Mouse (Mus musculus) left cerebral cortex, adult 9 months (tissue): ENCODE data around the gene Ndufb5.
A peak's percentile ranks its signal among the peaks of the same experiment; 100 is the strongest.
"Not testable (repeated sequence)": the region's sequence is repeated elsewhere in the genome, so short reads cannot be mapped to it uniquely, and the experiment has no call there.

ENCODE experiments used
- DNase-seq, 2 experiments: peaks; one replicate each; pipeline ENCODE4 v3.0.0; 2022; ENCODE audit warnings: low spot score in 2 of 2

Ndufb5 gene

GRCm38 (mm10) chr3:32727861-32728260, 8.9 kb upstream of the Ndufb5 start:
- no peak for DNase-seq

- no peak for DNase-seq
These were observed 424 bp downstream of the Ndufb5 start, which contains the start of gene Mrpl47 for GRCm38 (mm10) chr3:32737172-32737655. Gene Mrpl47, minus strand, starts transcription at chr3:32737605.

GRCm38 (mm10) chr3:32738549-32738948, 1.8 kb downstream of the Ndufb5 start:
- no peak for DNase-seq

- DNase-seq: no peak
These were observed 5.5 kb downstream of the Ndufb5 start for GRCm38 (mm10) chr3:32742276-32742780.

- DNase-seq: no peak
These were observed 8.2 kb downstream of the Ndufb5 start for GRCm38 (mm10) chr3:32745001-32745400.

GRCm38 (mm10) chr3:32745426-32745825, 8.6 kb downstream of the Ndufb5 start:
- not testable (repeated sequence) for DNase-seq

GRCm38 (mm10) chr3:32748384-32748783, 11.6 kb downstream of the Ndufb5 start:
- peak in 1 of 2 experiments; percentile 11 for DNase-seq

- no peak for DNase-seq
These were observed 13.2 kb downstream of the Ndufb5 start for GRCm38 (mm10) chr3:32749820-32750579.

- no peak for DNase-seq
These were observed 17.7 kb downstream of the Ndufb5 start for GRCm38 (mm10) chr3:32754384-32754915.

GRCm38 (mm10) chr3:32759212-32759611, 22.4 kb downstream of the Ndufb5 start:
- DNase-seq: no peak

GRCm38 (mm10) chr3:32762962-32763361, 26.2 kb downstream of the Ndufb5 start:
- no peak for DNase-seq

- no peak for DNase-seq
These were observed 27.1 kb downstream of the Ndufb5 start for GRCm38 (mm10) chr3:32763902-32764301.

GRCm38 (mm10) chr3:32770781-32771180, 34.0 kb downstream of the Ndufb5 start:
- no peak for DNase-seq
